Mouse (Mus musculus): ENCODE measurements around the gene Mrps12.
"Not testable (repeated sequence)": the region's sequence is repeated elsewhere in the genome, so short reads cannot be mapped to it uniquely, and the experiment has no call there.

Gene Mrps12

DNA sequence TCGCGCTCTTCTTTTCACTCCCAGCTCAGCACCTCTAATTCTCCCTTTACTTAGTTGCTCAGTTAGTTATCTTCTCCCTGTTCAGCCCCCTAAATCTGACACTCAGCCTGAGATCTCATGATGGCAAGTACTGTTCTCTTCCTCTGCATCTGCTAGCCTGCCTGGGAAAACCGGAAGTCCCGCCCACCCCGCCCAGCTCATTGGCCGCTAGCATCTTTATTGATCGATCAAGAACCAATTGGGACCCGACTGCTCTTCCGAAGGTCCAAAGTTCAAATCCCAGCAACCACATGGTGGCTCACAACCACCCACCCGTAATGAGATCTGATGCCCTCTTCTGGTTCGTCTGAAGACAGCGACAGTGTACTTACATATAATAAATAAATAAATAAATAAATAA, 40.3 kb downstream of the Mrps12 start:
- DNase-seq, result not testable (repeated sequence)

DNA sequence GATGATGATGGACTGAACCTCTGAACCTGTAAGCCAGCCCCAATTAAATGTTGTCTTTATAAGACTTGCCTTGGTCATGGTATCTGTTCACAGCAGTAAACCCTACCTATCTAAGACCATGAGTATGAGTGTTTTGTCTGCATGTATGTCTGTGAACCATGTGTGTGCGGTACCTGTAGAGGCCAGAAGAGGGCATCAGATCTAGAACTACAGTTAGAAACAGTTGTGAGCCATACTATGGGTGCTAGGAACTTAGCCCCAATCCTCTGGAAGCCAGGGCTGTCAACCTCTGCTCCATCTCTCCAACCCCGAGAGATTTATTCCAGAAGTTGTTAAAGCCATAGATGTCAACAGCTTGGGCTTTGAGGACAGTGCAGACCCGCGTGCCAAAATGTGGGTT, 41.4 kb downstream of the Mrps12 start:
- DNase-seq, result no peak

DNA sequence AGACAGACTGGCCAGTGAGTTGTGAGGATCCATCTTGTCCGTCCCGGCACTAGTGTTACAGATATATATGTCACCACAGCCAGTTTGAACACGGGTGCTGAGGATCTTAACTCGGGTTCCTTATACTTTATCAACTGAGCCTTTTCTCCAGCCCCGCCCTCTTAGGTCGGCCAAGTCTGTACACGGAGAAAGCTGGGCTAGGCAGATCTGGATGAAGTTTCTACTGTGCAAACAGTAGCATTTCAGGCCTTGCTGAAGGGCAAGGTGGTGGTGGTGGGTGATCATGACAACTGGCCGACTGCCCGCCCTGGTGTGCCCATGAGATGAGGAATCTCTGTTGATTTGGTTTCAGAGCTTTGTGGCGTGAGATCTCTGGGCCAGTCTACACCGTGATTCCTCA, 44.3 kb downstream of the Mrps12 start:
- no peak for DNase-seq

DNA sequence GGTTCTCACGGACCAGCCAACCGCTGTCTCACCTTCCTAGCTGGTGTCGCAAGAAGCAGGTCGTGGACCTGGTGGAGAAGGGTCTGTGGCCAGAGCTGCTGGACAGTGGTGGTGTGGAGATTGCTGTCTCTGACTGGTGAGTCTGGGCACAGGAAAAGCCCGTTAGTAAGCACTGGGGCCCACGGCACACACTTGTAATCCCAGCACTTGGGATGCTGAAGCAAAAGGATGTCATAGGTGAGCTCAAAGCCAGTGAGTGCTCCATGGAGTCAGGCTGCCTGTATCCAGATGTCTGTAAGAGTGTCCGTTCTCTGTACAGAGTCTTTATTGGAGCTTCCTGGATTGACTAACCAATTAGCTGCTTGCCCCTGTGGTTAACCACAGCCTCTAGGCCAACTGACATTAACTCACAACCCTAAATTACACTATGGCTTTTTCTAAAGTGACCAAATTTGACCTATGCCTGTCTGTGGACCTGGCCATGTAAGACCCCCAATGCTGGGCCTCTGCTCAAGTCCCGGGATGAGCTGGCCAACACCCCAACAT, 46.6 kb downstream of the Mrps12 start:
- DNase-seq, result no peak

DNA sequence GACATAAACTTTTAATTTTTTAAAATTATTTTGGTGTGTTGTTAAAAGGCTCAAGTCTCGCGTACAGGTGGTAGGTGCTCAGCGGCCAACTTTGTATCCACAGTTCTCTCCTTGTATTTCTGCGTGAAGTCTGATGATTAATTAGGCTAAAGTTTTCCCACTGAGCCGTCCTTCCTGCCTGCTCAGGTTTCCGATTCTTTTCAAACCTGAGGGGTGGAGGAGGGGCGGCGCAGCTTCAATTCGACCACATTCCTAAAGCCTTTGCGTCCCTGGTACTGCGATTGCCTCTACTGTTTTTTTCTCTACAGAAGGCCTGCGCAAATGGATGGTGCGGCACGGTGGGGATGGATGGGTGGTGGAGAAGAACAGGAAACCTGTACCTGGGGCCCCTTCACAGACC, 47.2 kb downstream of the Mrps12 start:
- DNase-seq, result peak; percentile 10 to 19

- DNase-seq, result peak; percentile 91
Observed at GRCm38 (mm10) chr7:28693321-28693966, 48.2 kb downstream of the Mrps12 start.

DNA sequence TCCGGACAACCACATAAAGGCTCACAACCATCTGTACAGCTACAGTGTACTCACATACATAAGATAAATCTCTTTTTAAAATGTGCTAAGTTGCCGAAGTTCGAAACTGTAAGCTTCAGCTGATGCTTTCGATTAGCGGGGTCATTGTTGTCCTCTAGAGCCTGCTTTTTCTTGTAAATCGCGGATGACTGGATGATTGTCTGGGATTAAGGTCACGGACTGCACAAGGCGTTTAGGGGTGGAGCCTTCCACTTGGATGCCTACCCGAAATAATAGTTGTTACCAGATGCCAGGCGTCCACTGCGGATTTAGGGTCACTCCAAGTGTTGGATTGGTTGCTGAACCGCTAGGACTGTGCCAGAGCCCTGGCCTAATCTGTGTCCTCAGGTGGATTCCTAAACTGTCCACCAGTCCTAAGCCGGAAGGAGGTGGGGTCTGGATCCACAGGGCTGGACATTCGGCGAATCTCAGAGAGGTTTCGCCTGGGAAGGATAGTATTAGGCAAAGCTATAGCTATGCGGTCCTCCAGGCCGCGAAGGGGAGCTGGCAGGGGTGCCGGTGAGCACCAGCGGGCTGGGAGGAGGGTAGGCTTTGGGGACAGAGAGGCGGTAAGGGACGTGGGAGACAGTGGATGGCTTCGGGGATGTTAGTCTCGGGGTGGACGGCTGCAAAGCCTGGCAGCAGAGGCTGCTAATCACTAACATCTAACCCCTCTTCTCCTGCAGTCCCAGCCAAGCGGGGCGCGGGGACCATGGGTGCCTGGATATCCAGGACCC, 48.9 kb downstream of the Mrps12 start, which contains the start of gene Fbxo27:
Gene Fbxo27, plus strand, starts transcription at position 305 of the 776 bp plus-strand sequence.
- DNase-seq, result peak; percentile 79 to 81

GRCm38 (mm10) chr7:28691075-28691474, 50.5 kb downstream of the Mrps12 start:
- DNase-seq, result no peak
